Mouse (Mus musculus) spleen, adult 2 months (tissue): ENCODE data around the gene Ldlrad3. TPM values are rescaled to one million over a fixed set of nuclear protein-coding genes. Genes with fewer than 3 reads are reported as not detected.

Source experiments
- DNase-seq, 2 experiments: peaks; one replicate each; pipeline versions ENCODE4 v3.0.0 to v3.0.0-alpha.2; 2012 to 2021; ENCODE audit warnings: low spot score in 2 of 2, low read depth in 1 of 2
- H3K27ac ChIP-seq: fragments of 200-500 bp; 2 replicates; pipeline ENCODE4 v1.5.1; 2012; ENCODE audit warnings: low read length, inconsistent platforms; ENCODE audit not compliant: insufficient read depth
- H3K27me3 ChIP-seq: fragments of 200-500 bp; 2 replicates; pipeline ENCODE4 v1.6.1; 2012; ENCODE audit warnings: mild to moderate bottlenecking, moderate library complexity, low read length, inconsistent platforms; ENCODE audit not compliant: control insufficient read depth, insufficient read depth
- H3K36me3 ChIP-seq: fragments of 200-500 bp; 2 replicates; pipeline ENCODE4 v1.6.1; 2012; ENCODE audit warnings: mild to moderate bottlenecking, low read length, inconsistent platforms; ENCODE audit not compliant: control insufficient read depth, insufficient read depth
- H3K4me1 ChIP-seq: fragments of 200-500 bp; 2 replicates; pipeline ENCODE4 v1.6.1; 2011; ENCODE audit warnings: inconsistent platforms; ENCODE audit not compliant: control insufficient read depth, insufficient read depth, insufficient read length
- H3K4me3 ChIP-seq: fragments of 200-500 bp; 2 replicates; pipeline ENCODE4 v1.5.1; 2011; ENCODE audit warnings: mild to moderate bottlenecking, inconsistent platforms; ENCODE audit not compliant: insufficient read depth, insufficient read length; ENCODE audit errors: extremely low read depth
- CTCF ChIP-seq: fragments of 200-500 bp; IDR thresholded peaks from 2 replicates; pipeline ENCODE4 v1.5.1; 2011; ENCODE audit warnings: mild to moderate bottlenecking, inconsistent platforms; ENCODE audit not compliant: insufficient read depth, insufficient read length, insufficient replicate concordance; ENCODE audit errors: extremely low read depth
- POLR2A ChIP-seq: fragments of 200-500 bp; IDR thresholded peaks from 2 replicates; pipeline ENCODE4 v1.6.1; 2011; ENCODE audit warnings: low read depth, low read length, inconsistent platforms
- WGBS: fragments of 180-500 bp; shearing (Covaris S2); methylation state at CpG from one replicate; pipeline ENCODE4 v1.1.7; 2018; 5-methylcytosine and 5-hydroxymethylcytosine counted together
- polyA plus RNA-seq: library from polyadenylated mRNA; depleted of rRNA; stranded (reverse); fragments of >200 nt; gene quantifications from 2 replicates; pipeline ENCODE4 v1.2.3, GENCODE M21; 2012

The Ldlrad3 gene
- polyA plus RNA-seq, 1 experiment = 3.5 TPM

DNA sequence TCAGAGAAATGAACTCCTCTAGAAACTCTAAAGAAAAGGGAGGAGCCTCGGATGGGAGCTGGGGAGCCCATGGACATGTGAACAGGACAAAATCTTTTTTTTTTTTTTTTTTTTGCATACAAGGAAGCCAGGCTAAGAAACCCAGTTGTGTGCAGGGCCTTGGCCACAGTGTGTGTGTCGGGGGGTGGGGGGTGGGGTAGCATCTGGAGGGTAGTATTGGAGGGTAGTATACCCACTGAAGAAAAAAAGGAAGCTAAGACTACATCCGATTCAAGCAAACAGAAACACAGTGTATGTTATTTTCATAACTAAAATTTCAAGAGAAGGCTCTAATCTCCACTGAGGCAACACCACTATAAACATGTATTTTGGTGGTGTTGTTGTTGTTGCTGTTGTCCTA is 50.0 kb downstream of the Ldlrad3 start:
- Histone ChIP-seq H3K27me3 (no peaks in the 10 kb centered on the region), H3K27ac (no peak overlapping the region), H3K4me3 (no peak overlapping the region), H3K36me3 (no peaks in the 10 kb centered on the region), H3K4me1 (peaks cover 3% of the 10 kb centered on the region; the same call in 1 of the 2 replicates)
- no peak for DNase-seq
- TF ChIP-seq CTCF (no peak), POLR2A (no peak)
- WGBS = 33% methylated on average over 3 of the region's 3 CpGs

DNA sequence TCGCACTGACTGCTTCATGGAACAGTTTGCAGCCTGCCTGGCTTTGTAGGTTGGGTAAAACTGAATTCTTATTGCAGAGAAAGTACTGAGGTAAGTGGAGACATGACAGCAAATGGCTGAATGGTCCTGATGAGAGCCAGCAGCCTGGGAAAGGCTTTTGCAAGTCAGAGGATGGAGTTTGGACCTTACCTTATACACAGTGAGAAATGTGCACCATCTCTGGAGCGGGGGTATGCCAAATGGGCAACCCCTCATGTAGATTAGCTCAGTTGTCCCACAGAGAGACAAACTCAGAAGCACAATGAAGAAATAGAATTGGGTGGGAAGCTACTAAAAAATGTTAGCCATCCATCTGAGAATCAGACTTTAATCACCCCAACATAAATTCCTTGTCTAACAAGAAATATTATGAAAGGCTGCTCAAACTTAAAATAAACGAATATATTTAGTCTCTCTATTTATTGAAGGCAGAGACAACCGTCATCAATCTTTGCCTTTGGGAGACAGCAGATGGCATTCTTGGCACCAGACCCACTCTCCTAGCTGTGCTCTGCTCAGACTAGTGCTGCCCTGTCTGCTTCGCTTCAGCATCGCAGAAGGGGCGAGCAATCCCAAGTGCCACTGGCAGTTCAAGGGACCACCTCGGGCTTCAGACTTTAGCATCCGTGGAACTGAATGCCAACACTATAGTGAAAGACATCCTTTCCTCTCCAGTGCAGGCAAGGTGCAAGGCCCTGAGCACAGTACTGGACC is 51.5 kb downstream of the Ldlrad3 start:
- Histone ChIP-seq H3K36me3 (no peaks in the 10 kb centered on the region), H3K27me3 (no peaks in the 10 kb centered on the region), H3K4me1 (peaks cover 3% of the 10 kb centered on the region; the same call in 1 of the 2 replicates), H3K27ac (no peak overlapping the region), H3K4me3 (no peak overlapping the region)
- no peak for TF ChIP-seq POLR2A
- no peak for TF ChIP-seq CTCF
- 90% methylated on average over 9 of the region's 9 CpGs for WGBS
- DNase-seq = no peak

DNA sequence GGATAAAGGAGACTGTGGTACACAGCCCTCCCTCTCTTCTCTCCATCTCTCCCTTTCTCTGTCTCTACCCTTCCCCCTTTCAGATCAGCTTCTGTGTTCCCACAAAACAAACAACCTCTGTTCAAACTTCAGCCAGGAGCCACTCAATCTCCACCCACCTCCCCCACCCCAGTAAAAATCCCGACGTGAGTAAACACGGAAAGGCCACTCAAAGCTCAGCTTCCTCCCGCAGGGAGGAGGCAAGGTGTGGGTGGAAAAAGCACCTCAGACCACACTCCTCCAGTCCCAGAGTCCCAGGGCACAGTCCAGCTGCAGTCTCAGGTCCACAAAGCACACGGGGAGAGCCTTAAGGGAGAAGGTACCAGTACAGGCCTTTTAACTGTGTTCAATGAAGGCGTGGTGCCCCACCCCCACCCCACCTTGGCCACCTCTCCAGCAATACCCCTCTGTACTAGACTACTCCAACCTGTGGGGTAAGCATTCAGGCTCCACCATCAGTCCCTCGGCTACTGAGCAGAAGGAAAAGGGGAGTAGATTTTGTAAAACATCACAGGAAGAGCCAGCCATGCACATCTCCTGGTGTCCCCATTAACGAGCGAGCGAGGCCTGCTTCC is 53.1 kb downstream of the Ldlrad3 start:
- WGBS = 41% methylated on average over 10 of the region's 10 CpGs
- Histone ChIP-seq H3K36me3 (no peaks in the 10 kb centered on the region), H3K27me3 (no peaks in the 10 kb centered on the region), H3K4me1 (peaks cover 3% of the 10 kb centered on the region; the same call in 1 of the 2 replicates), H3K4me3 (no peak overlapping the region), H3K27ac (no peak overlapping the region)
- TF ChIP-seq CTCF (no peak), POLR2A (no peak)
- no peak for DNase-seq

- TF ChIP-seq POLR2A (no peak), CTCF (no peak)
- Histone ChIP-seq H3K4me3 (no peak overlapping the region), H3K27me3 (no peaks in the 10 kb centered on the region), H3K4me1 (peaks cover 3% of the 10 kb centered on the region; the same call in 1 of the 2 replicates), H3K36me3 (no peaks in the 10 kb centered on the region), H3K27ac (no peak overlapping the region)
- no peak for DNase-seq
- 87% methylated on average over 8 of the region's 8 CpGs for WGBS
Observed at GRCm38 (mm10) chr2:102130198-102130845, 55.9 kb downstream of the Ldlrad3 start.

DNA sequence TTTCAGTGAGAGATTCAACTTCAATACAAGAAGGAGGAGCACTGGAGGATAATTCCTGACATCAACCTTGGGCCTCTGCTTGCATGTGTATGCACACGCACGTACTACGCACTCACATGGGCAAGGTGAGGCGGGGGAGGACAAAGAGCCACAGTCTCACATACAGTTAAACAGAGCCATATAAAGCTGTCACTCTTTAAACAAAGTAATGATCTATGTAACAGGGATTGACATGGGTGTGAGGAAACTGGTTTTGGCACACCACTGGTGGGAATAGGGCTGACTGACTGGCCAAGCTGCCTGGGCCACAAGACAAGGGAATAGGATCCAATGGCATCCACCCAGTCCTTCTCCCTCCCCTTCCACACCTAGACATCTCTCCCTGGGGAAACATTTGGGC is 57.0 kb downstream of the Ldlrad3 start:
- Histone ChIP-seq H3K4me1 (peaks cover 3% of the 10 kb centered on the region; the same call in 1 of the 2 replicates), H3K4me3 (no peak overlapping the region), H3K27me3 (no peaks in the 10 kb centered on the region), H3K36me3 (no peaks in the 10 kb centered on the region), H3K27ac (no peak overlapping the region)
- 95% methylated on average over 4 of the region's 4 CpGs for WGBS
- no peak for DNase-seq
- no peak for TF ChIP-seq POLR2A
- TF ChIP-seq CTCF = no peak

DNA sequence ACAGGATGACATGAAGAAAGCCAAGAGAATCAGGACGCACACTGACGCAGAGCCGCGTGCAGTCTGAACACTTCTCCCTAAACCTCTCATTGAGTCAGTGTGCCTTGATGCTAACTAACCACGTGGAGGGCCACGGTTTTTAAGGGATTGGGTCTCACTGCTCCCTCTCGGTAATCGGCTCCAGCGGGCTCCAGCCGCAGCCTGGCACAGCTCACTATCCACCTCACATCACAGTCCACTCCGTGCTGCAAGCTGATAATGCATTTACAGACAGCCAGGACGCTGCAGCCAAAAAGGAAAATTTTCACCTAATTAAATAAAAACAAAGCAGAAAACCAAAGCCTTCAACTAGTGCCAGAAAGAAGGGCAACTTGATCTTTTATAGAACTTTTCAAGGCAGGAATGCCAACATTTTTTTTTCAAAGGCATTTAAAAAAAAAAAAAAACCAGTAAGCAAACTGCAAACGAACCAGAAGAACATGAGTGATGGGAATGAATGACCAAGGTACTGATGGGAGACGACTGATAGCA is 57.6 kb downstream of the Ldlrad3 start:
- Histone ChIP-seq H3K4me1 (peaks cover 3% of the 10 kb centered on the region; the same call in 1 of the 2 replicates), H3K36me3 (no peaks in the 10 kb centered on the region), H3K4me3 (no peak overlapping the region), H3K27me3 (no peaks in the 10 kb centered on the region), H3K27ac (no peak overlapping the region)
- DNase-seq = no peak
- TF ChIP-seq POLR2A (no peak), CTCF (no peak)
- WGBS = 90% methylated on average over 14 of the region's 14 CpGs
